9 mouse cellular contexts compared by ENCODE assay signal in genomic region chr4:55136283-55136682, GRCm38 (mm10).
DNase-seq lines count a peak whose midpoint lies in the region; ATAC-seq lines count a peak whose summit lies in the region.
"Had no signal": no experiment of that assay in that cellular context is flagged by ENCODE, and none has a peak within 500 bp of the region (broad histone marks: within the 10 kb centered on the region; RNA-seq: fewer than 3 reads in every experiment).

No protein-coding gene starts in this region.

- no peak overlapping the region for H3K4me3 ChIP-seq in heart, embryonic 12.5 days
- no peak overlapping the region for H3K4me3 ChIP-seq in hindbrain, embryonic 11.5 days (ENCODE audit: low read depth, low read length)
- H3K4me3 ChIP-seq: limb, embryonic 15.5 days had no signal

- WGBS in heart, embryonic 12.5 days = 12% methylated on average over 9 of the region's 9 CpGs
- WGBS in hindbrain, embryonic 11.5 days = 10% methylated on average over 9 of the region's 9 CpGs

- no peak overlapping the region for H3K27ac ChIP-seq in heart, embryonic 12.5 days (ENCODE audit: poor library complexity, severe bottlenecking)
- no peak overlapping the region for H3K27ac ChIP-seq in hindbrain, embryonic 11.5 days (ENCODE audit: low read depth, low read length)
- H3K27ac ChIP-seq: limb, embryonic 15.5 days had no signal

- peaks cover 11% of the 10 kb centered on the region for H3K4me1 ChIP-seq in heart, embryonic 12.5 days (replicated peaks)
- no peaks in the 10 kb centered on the region for H3K4me1 ChIP-seq in hindbrain, embryonic 11.5 days (replicated peaks; ENCODE audit: control insufficient read depth, insufficient read depth, low read length)
- H3K4me1 ChIP-seq: limb, embryonic 15.5 days had no signal

- peaks cover 8% of the 10 kb centered on the region; the same call in 1 of the 2 replicates for H3K9me3 ChIP-seq in heart, embryonic 12.5 days (replicated peaks)
- H3K9me3 ChIP-seq in hindbrain, embryonic 11.5 days (ENCODE audit: control insufficient read depth, low read length) = no peaks in the 10 kb centered on the region
- H3K9me3 ChIP-seq: limb, embryonic 15.5 days had no signal

- intact Hi-C loops in gastrocnemius, postnatal 36 days (cut with DNase I) = no loop called here

- no peaks in the 10 kb centered on the region for H3K36me3 ChIP-seq in heart, embryonic 12.5 days
- no peaks in the 10 kb centered on the region for H3K36me3 ChIP-seq in hindbrain, embryonic 11.5 days (ENCODE audit: control insufficient read depth, insufficient read depth, low read length)
- H3K36me3 ChIP-seq: limb, embryonic 15.5 days had no signal

- DNase-seq in heart, adult 18-20 months = no peak
- DNase-seq in MEL-GATA-1-ER (ENCODE audit: extremely low read depth, low read depth) = peak; percentile 72
- peak; percentile 38 for DNase-seq in hindbrain, embryonic 11.5 days (ENCODE audit: low spot score)
- peak; percentile 26 for DNase-seq in neural tube, embryonic 10.5 days (ENCODE audit: extremely low spot score, low spot score)
- no peak for DNase-seq in layer of hippocampus, postnatal 14 days (ENCODE audit: low spot score in 2 of 2)
- DNase-seq in gastrocnemius, postnatal 36 days = no peak
- no peak for DNase-seq in cerebellum, postnatal 10 days

- H3K4me2 ChIP-seq in heart, embryonic 12.5 days = peak overlapping the region; percentile 40
- no peak overlapping the region for H3K4me2 ChIP-seq in hindbrain, embryonic 11.5 days (replicated peaks; ENCODE audit: low read depth, low read length)
- H3K4me2 ChIP-seq: limb, embryonic 15.5 days had no signal

- ATAC-seq in heart, embryonic 12.5 days (ENCODE audit: insufficient number of reproducible peaks, low FRiP score) = 0 out of 2 replicates have a peak, but pooled peaks have one; percentile 45
- no peak for ATAC-seq in hindbrain, embryonic 11.5 days (ENCODE audit: low FRiP score)

- no peaks in the 10 kb centered on the region for H3K27me3 ChIP-seq in heart, embryonic 12.5 days (replicated peaks)
- no peaks in the 10 kb centered on the region for H3K27me3 ChIP-seq in hindbrain, embryonic 11.5 days (ENCODE audit: control insufficient read depth, insufficient read depth, low read length)
- H3K27me3 ChIP-seq: limb, embryonic 15.5 days had no signal

- no peak overlapping the region for H3K9ac ChIP-seq in heart, embryonic 12.5 days
- no peak overlapping the region for H3K9ac ChIP-seq in hindbrain, embryonic 11.5 days (ENCODE audit: low read depth, low read length)
- H3K9ac ChIP-seq: limb, embryonic 15.5 days had no signal

Comparison
In these comparisons a context has a peak if more than half of its experiments do, and no peak if none do; other contexts are left out.
1. DNase-seq: peak in MEL-GATA-1-ER (single experiment), hindbrain, embryonic 11.5 days (single experiment) and neural tube, embryonic 10.5 days (single experiment); none in heart, adult 18-20 months (0 of 2), layer of hippocampus, postnatal 14 days (0 of 2), gastrocnemius, postnatal 36 days (0 of 2) and cerebellum, postnatal 10 days (0 of 2).